Mouse (Mus musculus) gastrocnemius, postnatal 36 days (tissue): ENCODE data around the gene Nfam1. TPM values are rescaled to one million over a fixed set of nuclear protein-coding genes. Genes with fewer than 3 reads are reported as not detected.
"Not testable (repeated sequence)": the region's sequence is repeated elsewhere in the genome, so short reads cannot be mapped to it uniquely, and the experiment has no call there.

Source experiments
- DNase-seq, 2 experiments: peaks; one replicate each; pipeline ENCODE4 v3.0.0; 2022
- intact Hi-C: fragments of 180-260 bp; cut with DNase I; formaldehyde crosslinking; loops from one replicate; pipeline ENCODE4 v1.15.1; 2025
- long read RNA-seq, 2 experiments: library from polyadenylated mRNA; stranded (forward); transcript quantifications; one replicate each; pipeline ENCODE4 v2.0.0; 2021
- total RNA-seq, 2 experiments: library from RNA; stranded (reverse); gene quantifications; 2 replicates each; pipeline ENCODE4 v1.2.3; 2021

The Nfam1 gene
- 1 to 10 TPM in 1 of 2 experiments, under 1 TPM in 1; 0.28 to 1.0 TPM for total RNA-seq
- long read RNA-seq, experiment 1: 0 reads
- long read RNA-seq, experiment 2, partial matches to known transcripts: 0 of 1 reads
- long read RNA-seq, experiment 2, other reads (novel, unspliced or antisense): 1 of 1 reads

DNA sequence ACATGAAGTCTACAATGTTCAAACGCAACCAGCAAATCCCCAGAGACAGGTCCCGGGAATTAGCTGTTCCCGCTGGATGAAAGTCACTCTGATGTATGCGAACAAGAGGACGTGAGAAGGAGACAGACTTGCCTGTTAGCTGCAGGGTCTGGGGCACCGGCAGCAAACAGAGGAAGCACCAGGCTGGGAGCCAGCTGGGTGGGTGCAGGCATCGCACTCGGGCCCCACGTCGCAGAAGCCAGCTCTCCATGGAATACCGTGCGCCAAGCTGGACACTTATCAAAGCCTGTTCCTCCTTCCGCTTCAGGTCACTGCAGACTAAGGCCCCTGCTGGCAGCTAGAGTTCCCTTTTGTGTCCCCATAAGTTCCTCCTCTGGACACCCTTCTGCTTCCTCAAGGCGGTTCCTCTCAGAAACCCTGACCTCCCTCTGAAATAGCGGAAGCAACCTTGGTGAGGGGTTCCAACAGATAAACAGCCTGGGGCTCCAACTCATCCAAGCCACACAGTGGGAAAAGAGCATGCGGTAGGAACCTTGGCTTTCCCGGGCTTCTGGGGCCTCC is at the start of gene Nfam1:
TSS of gene Nfam1 (minus strand) at position 326 of the 561 bp plus-strand sequence.
- intact Hi-C loops: no loop called here

DNA sequence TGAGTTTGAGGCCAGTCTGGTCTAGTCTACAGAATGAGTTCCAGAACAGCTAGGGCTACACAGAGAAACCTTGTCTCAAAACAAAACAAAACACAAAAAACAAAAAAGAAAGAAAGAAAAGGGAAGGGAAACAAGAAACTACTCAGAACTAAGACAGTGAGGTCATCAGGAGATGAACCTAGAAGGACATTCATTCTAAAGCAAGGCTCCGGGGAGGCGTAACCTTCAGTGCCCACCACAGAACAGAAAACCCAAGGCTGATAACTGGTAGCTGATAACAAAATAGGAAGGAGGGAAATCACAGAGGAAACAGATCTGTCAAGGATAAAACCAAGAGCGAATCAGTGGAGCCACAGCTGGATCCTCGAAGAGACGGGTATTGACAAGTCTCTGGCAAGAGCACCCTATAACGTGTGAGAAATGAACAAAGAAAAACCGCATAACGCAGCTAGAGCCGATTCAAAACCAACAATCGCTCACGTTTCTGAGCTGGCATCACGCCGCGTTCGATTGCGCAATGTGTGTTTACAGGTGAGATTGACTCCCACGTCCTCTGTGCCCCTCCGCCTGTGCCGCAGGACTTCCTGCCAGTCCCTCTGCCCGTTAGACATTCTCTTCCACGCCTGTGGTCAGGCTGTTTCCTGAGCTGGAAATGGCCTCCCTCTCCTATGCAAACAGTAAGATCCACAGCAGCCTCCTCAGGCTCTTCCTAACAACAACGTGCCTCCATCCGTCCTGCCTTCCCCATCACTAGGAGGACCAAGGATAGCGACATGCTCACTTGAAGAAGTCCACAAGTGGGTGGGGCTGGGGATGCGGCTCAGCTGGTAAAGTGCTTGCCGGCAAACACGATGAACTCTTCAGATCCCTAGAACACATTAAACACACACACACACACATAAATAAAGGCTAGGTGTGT is 42.8 kb upstream of the Nfam1 start:
- DNase-seq: no peak
- intact Hi-C loops: no loop called here

More for the DNA sequence above, at the start of gene Nfam1:
- no peak for DNase-seq

DNA sequence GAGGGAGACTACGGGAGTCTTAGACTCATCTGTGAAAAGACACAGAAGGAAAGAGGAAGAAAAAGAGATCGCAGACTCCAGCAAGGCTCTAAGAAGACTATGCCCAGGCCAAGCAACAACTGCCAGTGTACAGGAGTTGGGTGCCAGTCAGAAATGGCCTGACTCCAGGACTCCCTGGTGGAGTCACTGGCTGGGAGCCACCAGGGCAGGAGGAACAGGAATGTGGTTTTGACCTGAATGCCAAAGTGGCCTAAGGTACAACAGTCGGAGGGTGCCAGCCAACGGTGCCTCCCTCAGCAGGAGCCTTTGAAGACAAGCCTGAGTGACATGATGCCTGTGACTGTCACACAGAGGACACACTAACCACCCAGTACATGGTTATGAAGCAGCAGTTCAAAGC is 41.1 kb upstream of the Nfam1 start:
- no peak for DNase-seq
- intact Hi-C loops: no loop called here

GRCm38 (mm10) chr15:83071752-83072151 is 38.6 kb upstream of the Nfam1 start:
- intact Hi-C loops: no loop called here
- no peak for DNase-seq

GRCm38 (mm10) chr15:83070942-83071341 is 37.8 kb upstream of the Nfam1 start:
- no peak for DNase-seq
- intact Hi-C loops: no loop called here

DNA sequence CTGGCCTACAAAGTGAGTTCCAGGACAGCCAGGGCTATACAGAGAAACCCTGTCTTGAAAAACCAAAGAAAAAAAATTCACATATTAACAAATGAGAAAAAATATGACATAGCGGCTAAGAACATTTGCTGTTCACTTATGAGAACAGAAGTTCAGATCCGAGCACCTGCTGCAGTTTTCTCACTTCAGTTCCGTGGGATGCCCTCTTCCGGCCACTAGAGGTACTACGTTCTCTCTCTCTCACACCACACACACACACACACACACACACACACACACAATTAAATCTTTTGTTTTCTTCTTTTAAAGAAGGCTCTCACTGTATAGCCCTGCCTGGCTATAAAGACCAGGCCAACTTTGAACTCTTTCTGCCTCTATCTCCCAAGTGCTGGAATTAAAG is 35.2 kb upstream of the Nfam1 start:
- intact Hi-C loops: no loop called here
- no peak for DNase-seq

DNA sequence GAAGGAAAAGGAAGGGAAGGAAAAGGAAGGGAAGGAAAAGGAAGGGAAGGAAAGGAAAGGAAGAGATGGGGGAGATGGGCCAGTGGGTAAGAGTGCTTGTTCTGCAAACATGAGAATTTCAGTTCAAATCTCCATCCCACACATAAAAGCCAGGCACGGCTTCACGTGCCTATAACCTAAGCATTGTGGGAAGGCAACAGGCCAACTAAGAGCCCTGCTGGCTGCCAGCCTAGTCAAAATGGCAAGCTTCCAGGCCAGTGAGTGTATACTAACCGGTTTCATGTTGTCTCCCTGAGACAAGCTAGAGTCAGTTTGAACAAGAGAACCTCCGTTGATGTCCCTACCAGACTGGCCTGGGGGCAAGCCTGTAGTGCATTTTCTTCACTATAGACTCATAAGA is 32.4 kb upstream of the Nfam1 start:
- DNase-seq: no peak
- intact Hi-C loops: no loop called here

DNA sequence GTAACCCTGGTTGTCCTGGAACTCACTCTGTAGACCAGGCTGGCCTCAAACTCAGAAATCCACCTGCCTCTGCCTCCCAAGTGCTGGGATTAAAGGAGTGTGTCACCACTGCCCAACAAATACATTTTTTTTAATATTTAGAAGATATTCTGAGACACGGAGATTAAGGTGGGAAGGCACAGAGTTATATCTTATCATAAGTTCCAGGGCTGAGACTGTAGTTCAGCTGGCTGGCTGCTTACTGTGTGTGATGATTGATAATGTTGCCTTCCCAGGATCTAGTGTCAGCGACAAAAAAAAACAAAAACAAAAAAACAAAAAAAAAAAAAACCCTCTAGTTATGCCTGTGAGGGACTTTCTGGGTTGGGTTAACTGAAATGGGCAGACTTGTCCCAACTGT is 29.5 kb upstream of the Nfam1 start:
- intact Hi-C loops, DNase-seq: not testable (repeated sequence)

DNA sequence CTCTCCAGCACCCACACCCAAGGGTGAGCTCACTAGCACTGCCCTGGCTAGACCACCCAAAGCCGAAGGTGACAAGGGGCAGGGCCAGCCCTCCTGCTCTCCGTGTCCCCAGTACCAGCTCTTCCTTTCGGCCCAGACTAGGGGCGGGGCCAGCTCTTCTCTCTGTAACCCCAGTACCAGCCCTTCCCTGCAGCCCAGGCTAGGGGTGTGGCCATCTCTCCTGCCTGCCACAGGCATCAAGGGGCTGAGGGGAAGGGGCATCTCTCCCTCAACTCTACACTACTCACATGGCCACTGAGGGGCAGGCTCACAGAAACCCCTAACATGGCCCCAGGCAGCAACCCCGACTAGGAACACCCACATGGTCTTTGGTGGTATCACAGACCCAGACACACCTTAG is 28.6 kb upstream of the Nfam1 start:
- intact Hi-C loops: no loop called here

DNA sequence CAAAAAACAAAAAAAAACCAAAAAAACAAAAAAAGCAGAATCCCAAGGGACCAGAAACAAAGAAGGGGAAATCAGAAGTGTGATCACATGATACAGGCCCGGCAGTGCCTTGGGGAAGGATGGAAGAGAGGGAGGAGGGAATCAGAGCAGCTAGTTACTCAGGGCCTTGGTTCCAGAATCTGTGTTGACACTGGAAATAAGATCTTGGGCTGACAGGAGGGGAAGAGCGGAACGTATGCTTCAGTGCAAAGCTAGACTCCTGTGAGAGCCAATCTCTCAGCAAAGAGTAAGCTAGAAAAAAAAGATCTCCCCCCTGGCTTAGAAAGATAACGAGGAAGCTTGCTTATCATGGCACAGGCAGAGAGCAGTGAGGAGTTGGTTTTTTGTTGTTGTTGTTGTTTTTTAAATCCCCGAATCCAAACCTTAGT is 26.1 kb upstream of the Nfam1 start:
- intact Hi-C loops: no loop called here
- DNase-seq: no peak

More for the DNA sequence above, 28.6 kb upstream of the Nfam1 start:
- no peak for DNase-seq

- no peak for DNase-seq
- intact Hi-C loops: no loop called here
These were observed 24.4 kb upstream of the Nfam1 start for GRCm38 (mm10) chr15:83057533-83057932.

DNA sequence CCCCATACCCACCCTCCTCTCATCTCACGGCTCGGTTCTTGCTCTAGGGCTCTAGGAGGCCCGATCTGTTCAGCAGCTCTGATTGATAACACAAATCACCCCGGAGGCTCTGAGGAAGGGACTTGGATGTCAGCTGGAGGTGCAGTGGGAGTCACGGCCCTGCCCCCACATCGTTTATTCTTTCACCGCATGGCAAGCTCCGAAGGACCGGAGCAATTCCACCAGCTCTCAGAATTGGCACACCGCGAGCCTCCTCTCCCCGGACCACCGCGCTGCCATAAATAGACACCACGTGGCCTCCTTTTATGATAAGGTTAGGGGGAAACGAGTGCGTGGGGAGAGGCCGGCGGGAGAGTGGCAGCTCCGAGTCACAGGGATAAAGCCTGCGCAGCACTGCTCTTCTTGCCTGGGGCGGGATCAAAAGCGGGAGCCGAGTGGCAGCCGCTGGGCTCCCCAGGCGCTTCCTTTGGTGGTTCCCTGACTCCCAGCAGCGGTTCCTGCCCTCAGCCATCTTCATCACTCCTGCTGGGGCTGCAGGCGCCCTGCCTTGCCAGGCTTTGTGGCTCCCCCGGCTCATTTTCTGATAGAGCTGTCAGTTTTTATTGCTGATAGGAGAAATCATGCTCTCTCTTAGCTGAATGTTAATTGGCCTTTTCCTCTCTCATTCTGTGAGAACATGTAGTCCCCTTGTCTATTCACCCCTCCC is 23.4 kb upstream of the Nfam1 start:
- intact Hi-C loops: no loop called here
- no peak for DNase-seq

GRCm38 (mm10) chr15:83055569-83055968 is 22.5 kb upstream of the Nfam1 start:
- DNase-seq: no peak
- intact Hi-C loops: no loop called here

DNA sequence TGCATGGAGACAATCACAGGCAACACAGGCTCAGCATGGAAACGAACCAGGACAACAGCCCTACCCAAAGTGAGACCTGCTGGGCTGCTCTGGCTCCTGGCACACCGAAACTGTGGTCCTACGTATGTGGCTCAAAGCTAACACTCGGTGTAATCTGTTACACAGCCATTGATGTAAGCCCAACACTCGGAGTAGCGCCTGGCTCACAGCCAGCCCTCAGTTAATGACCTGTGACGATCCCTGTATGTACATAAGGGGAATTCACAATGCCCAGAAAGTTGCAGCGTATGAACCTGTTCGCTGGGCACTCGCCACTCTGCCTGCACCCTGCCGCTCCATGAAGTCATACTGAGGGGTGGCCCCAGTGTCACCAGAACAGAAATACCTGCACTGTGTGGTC is 20.2 kb upstream of the Nfam1 start:
- intact Hi-C loops: no loop called here

GRCm38 (mm10) chr15:83052341-83053104 is 19.4 kb upstream of the Nfam1 start:
- intact Hi-C loops: no loop called here
- DNase-seq: no peak

More for the DNA sequence above, 20.2 kb upstream of the Nfam1 start:
- no peak for DNase-seq

GRCm38 (mm10) chr15:83046730-83047129 is 13.6 kb upstream of the Nfam1 start:
- intact Hi-C loops: no loop called here
- DNase-seq: no peak

DNA sequence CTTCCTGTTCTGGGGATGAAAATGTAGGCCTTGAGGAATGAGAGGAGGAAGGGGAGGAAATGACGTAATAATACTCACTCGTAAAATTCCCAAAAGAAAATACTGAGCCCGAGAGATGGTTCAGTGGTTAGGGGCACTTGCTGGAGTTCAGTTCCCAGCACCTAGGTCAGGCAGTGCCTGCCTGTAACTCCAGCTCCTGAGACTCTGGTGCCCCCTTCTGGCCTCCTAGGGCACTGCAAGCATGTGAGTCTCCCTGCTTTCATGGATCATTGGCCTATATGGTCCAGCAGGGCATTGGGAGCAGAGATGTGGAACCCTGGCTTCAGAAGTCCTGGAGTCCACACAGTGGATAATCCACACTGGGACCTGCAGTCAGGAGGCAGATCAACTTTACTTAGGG is 13.2 kb upstream of the Nfam1 start:
- intact Hi-C loops: no loop called here
- DNase-seq: no peak

- intact Hi-C loops, DNase-seq: not testable (repeated sequence)
These were observed 12.5 kb upstream of the Nfam1 start for GRCm38 (mm10) chr15:83045565-83045964.

DNA sequence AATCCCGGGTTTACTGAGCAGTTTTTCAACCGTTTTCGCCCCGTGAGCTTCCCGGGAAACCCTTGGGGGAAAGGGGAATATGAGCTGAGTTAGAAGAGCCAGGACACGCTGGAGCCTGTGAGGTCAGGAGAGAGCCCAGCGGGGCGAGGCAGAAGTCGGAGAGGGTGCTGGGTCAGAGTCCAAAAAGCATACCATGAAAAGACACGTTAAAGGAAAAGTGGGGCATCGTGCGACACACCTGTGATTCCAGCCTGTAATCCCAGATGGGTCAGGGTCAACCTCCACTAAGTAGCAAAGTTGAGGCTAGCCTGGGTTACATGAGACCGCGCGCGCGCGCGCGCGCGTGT is 10.2 kb upstream of the Nfam1 start:
- intact Hi-C loops: no loop called here
- DNase-seq: no peak

GRCm38 (mm10) chr15:83042655-83043361 is 9.7 kb upstream of the Nfam1 start:
- intact Hi-C loops: no loop called here
- no peak for DNase-seq
